Mouse (Mus musculus) midbrain, embryonic 10.5 days (tissue): Measurements from ENCODE around the gene Myo16. TPM values are rescaled to one million over a fixed set of nuclear protein-coding genes. Genes with fewer than 3 reads are reported as not detected.

ENCODE experiments used
- DNase-seq: peaks from one replicate; pipeline ENCODE4 v3.0.0-alpha.2; 2017; ENCODE audit warnings: low spot score
- H3K27ac ChIP-seq: fragments of 300-500 bp; sonication (generic); replicated peaks from 2 replicates; pipeline ENCODE4 v1.5.1; 2016; ENCODE audit warnings: mild to moderate bottlenecking
- H3K27me3 ChIP-seq: fragments of 300-500 bp; sonication (generic); 2 replicates; pipeline ENCODE4 v1.6.1; 2016; ENCODE audit warnings: low read depth, mild to moderate bottlenecking; ENCODE audit not compliant: poor library complexity, severe bottlenecking
- H3K36me3 ChIP-seq: fragments of 300-500 bp; sonication (generic); 2 replicates; pipeline ENCODE4 v1.6.1; 2016; ENCODE audit warnings: mild to moderate bottlenecking, moderate library complexity
- H3K4me1 ChIP-seq: fragments of 300-500 bp; sonication (generic); 2 replicates; pipeline ENCODE4 v1.6.1; 2016
- H3K4me3 ChIP-seq: fragments of 300-500 bp; sonication (generic); 2 replicates; pipeline ENCODE4 v1.5.1; 2016; ENCODE audit warnings: mild to moderate bottlenecking, moderate library complexity
- H3K9me3 ChIP-seq: fragments of 300-500 bp; sonication (generic); replicated peaks from 2 replicates; pipeline ENCODE4 v1.6.1; 2016; ENCODE audit warnings: mild to moderate bottlenecking
- whole genome bisulfite sequencing: fragments of 180-500 bp; shearing (Covaris S2); methylation state at CpG from one replicate; pipeline ENCODE4 v1.1.7; 2016; 5-methylcytosine and 5-hydroxymethylcytosine counted together
- polyA plus RNA-seq: library from polyadenylated mRNA; unstranded; fragments of >200 nt; fragmentation: Nextera tagmentation; extraction: Ambion mirVana; gene quantifications from 2 replicates; pipeline ENCODE4 v1.2.1, GENCODE M21; 2016

The Myo16 gene
- polyA plus RNA-seq = 2.5 and 3.1 TPM in 2 replicates

GRCm38 (mm10) chr8:10153611-10154438 is at the start of gene Myo16:
TSS of gene Myo16 (plus strand) at chr8:10153911.
- Histone ChIP-seq H3K27me3 (peaks cover 35% of the 10 kb centered on the region), H3K9me3 (peaks cover 12% of the 10 kb centered on the region; the same call in 1 of the 2 replicates), H3K36me3 (no peaks in the 10 kb centered on the region), H3K4me3 (peak within 1 kb of the TSS; percentile 73), H3K27ac (peak within 1 kb of the TSS; percentile 91), H3K4me1 (peaks cover 29% of the 10 kb centered on the region)
- peak; percentile 70 for DNase-seq
- under 1% methylated on average over 58 of the region's 61 CpGs for WGBS

GRCm38 (mm10) chr8:10108516-10109271 is 45.0 kb upstream of the Myo16 start:
- H3K27ac ChIP-seq = no peak overlapping the region
- WGBS = 90% methylated on average over 8 of the region's 8 CpGs

GRCm38 (mm10) chr8:10122749-10123148 is 31.0 kb upstream of the Myo16 start:
- H3K36me3 ChIP-seq = no peaks in the 10 kb centered on the region
- no peaks in the 10 kb centered on the region for H3K9me3 ChIP-seq
- H3K27me3 ChIP-seq = no peaks in the 10 kb centered on the region
- H3K4me3 ChIP-seq = no peak overlapping the region
- H3K27ac ChIP-seq = no peak overlapping the region
- no peaks in the 10 kb centered on the region for H3K4me1 ChIP-seq
- WGBS = 84% methylated on average over 5 of the region's 5 CpGs
- DNase-seq = no peak

More at GRCm38 (mm10) chr8:10108516-10109271, 45.0 kb upstream of the Myo16 start:
- Histone ChIP-seq H3K36me3 (no peaks in the 10 kb centered on the region), H3K4me3 (no peak overlapping the region), H3K4me1 (no peaks in the 10 kb centered on the region), H3K9me3 (no peaks in the 10 kb centered on the region), H3K27me3 (no peaks in the 10 kb centered on the region)
- no peak for DNase-seq

GRCm38 (mm10) chr8:10123412-10123811 is 30.3 kb upstream of the Myo16 start:
- Histone ChIP-seq H3K27me3 (no peaks in the 10 kb centered on the region), H3K4me1 (no peaks in the 10 kb centered on the region), H3K27ac (no peak overlapping the region), H3K9me3 (no peaks in the 10 kb centered on the region), H3K36me3 (no peaks in the 10 kb centered on the region), H3K4me3 (no peak overlapping the region)
- DNase-seq = no peak
- 89% methylated on average over 2 of the region's 2 CpGs for WGBS

- no peak for DNase-seq
- Histone ChIP-seq H3K36me3 (no peaks in the 10 kb centered on the region), H3K27ac (no peak overlapping the region), H3K9me3 (no peaks in the 10 kb centered on the region), H3K27me3 (no peaks in the 10 kb centered on the region), H3K4me3 (no peak overlapping the region), H3K4me1 (peaks cover 2% of the 10 kb centered on the region; the same call in 1 of the 2 replicates)
- 84% methylated on average over 4 of the region's 4 CpGs for WGBS
Measured at GRCm38 (mm10) chr8:10125684-10126083, 28.0 kb upstream of the Myo16 start.

GRCm38 (mm10) chr8:10130513-10131414 is 22.9 kb upstream of the Myo16 start:
- Histone ChIP-seq H3K4me3 (no peak overlapping the region), H3K27me3 (no peaks in the 10 kb centered on the region), H3K4me1 (peaks cover 5% of the 10 kb centered on the region; the same call in 1 of the 2 replicates), H3K36me3 (no peaks in the 10 kb centered on the region), H3K9me3 (no peaks in the 10 kb centered on the region), H3K27ac (no peak overlapping the region)
- WGBS = 81% methylated on average over 15 of the region's 15 CpGs
- DNase-seq = no peak

GRCm38 (mm10) chr8:10139536-10139935 is 14.2 kb upstream of the Myo16 start:
- no peak overlapping the region for H3K27ac ChIP-seq
- H3K9me3 ChIP-seq = no peaks in the 10 kb centered on the region
- H3K4me1 ChIP-seq = peaks cover 6% of the 10 kb centered on the region; the same call in 1 of the 2 replicates
- DNase-seq = no peak
- no peaks in the 10 kb centered on the region; the same call in 1 of the 2 replicates for H3K27me3 ChIP-seq
- WGBS = 44% methylated on average over 8 of the region's 8 CpGs
- no peaks in the 10 kb centered on the region for H3K36me3 ChIP-seq
- no peak overlapping the region for H3K4me3 ChIP-seq

- Histone ChIP-seq H3K4me1 (peaks cover 10% of the 10 kb centered on the region), H3K27ac (no peak overlapping the region), H3K27me3 (no peaks in the 10 kb centered on the region; the same call in 1 of the 2 replicates), H3K9me3 (no peaks in the 10 kb centered on the region), H3K4me3 (no peak overlapping the region), H3K36me3 (no peaks in the 10 kb centered on the region)
- 90% methylated on average over 10 of the region's 10 CpGs for WGBS
- DNase-seq = no peak
Measured at GRCm38 (mm10) chr8:10143961-10144360, 9.8 kb upstream of the Myo16 start.

GRCm38 (mm10) chr8:10151692-10152247 is 1.9 kb upstream of the Myo16 start:
- DNase-seq = no peak

GRCm38 (mm10) chr8:10154439-10154745 is 681 bp downstream of the Myo16 start:
- H3K27me3 ChIP-seq = peaks cover 35% of the 10 kb centered on the region
- peak overlapping the region; percentile 73 for H3K4me3 ChIP-seq
- WGBS = 2% methylated on average over 4 of the region's 4 CpGs
- DNase-seq = peak; percentile 45
- H3K9me3 ChIP-seq = peaks cover 12% of the 10 kb centered on the region; the same call in 1 of the 2 replicates
- peak overlapping the region; percentile 91 for H3K27ac ChIP-seq
- H3K36me3 ChIP-seq = no peaks in the 10 kb centered on the region
- H3K4me1 ChIP-seq = peaks cover 29% of the 10 kb centered on the region

More at GRCm38 (mm10) chr8:10151692-10152247, 1.9 kb upstream of the Myo16 start:
- peaks cover 34% of the 10 kb centered on the region for H3K27me3 ChIP-seq
- WGBS = 92% methylated on average over 6 of the region's 6 CpGs
- 0 out of 2 replicates have a peak, but pooled peaks cover 7% of the 10 kb centered on the region for H3K9me3 ChIP-seq
- peaks cover 33% of the 10 kb centered on the region for H3K4me1 ChIP-seq
- no peak overlapping the region for H3K27ac ChIP-seq
- H3K36me3 ChIP-seq = no peaks in the 10 kb centered on the region
- H3K4me3 ChIP-seq = no peak overlapping the region

GRCm38 (mm10) chr8:10155075-10155474 is 1.4 kb downstream of the Myo16 start:
- Histone ChIP-seq H3K4me3 (peak overlapping the region; percentile 73), H3K9me3 (peaks cover 6% of the 10 kb centered on the region; the same call in 1 of the 2 replicates), H3K27ac (peak overlapping the region; percentile 91), H3K36me3 (no peaks in the 10 kb centered on the region), H3K27me3 (peaks cover 35% of the 10 kb centered on the region), H3K4me1 (peaks cover 29% of the 10 kb centered on the region)
- no peak for DNase-seq
- 97% methylated on average over 16 of the region's 16 CpGs for WGBS

GRCm38 (mm10) chr8:10161106-10161505 is 7.4 kb downstream of the Myo16 start:
- Histone ChIP-seq H3K27me3 (0 out of 2 replicates have a peak, but pooled peaks cover 6% of the 10 kb centered on the region), H3K27ac (no peak overlapping the region), H3K4me3 (no peak overlapping the region), H3K9me3 (peaks cover 5% of the 10 kb centered on the region; the same call in 1 of the 2 replicates), H3K4me1 (peaks cover 8% of the 10 kb centered on the region; the same call in 1 of the 2 replicates), H3K36me3 (no peaks in the 10 kb centered on the region)
- WGBS = 87% methylated on average over 3 of the region's 3 CpGs
- no peak for DNase-seq
